Mouse (Mus musculus) stomach, adult 2 months (tissue): ENCODE results near the gene Slc7a9. TPM values are rescaled to one million over a fixed set of nuclear protein-coding genes. Genes with fewer than 3 reads are reported as not detected.

Experiments used
- polyA plus RNA-seq: library from polyadenylated mRNA; depleted of rRNA; stranded (reverse); fragments of >200 nt; gene quantifications from 2 replicates; pipeline ENCODE4 v1.2.3, GENCODE M21; 2012; rRNA removed

Slc7a9 gene
- 0.02 TPM in 1 of 2 replicates, not detected in the other for polyA plus RNA-seq

GRCm38 (mm10) chr7:35447996-35448846, at the start of gene Slc7a9:
Slc7a9 (plus strand) TSS chr7:35448796.

Other genes with a start within 250 kb of the Slc7a9 start
- 5.8 and 8.3 TPM in 2 replicates for gene Lrp3, start 233.3 kb upstream of the Slc7a9 start, polyA plus RNA-seq
- gene Gpatch1, start 130.4 kb upstream of the Slc7a9 start, polyA plus RNA-seq = 0.72 and 0.93 TPM in 2 replicates
- 10.7 and 15.0 TPM in 2 replicates for gene Rhpn2, start 114.6 kb upstream of the Slc7a9 start, polyA plus RNA-seq
- gene Faap24, start 52.0 kb upstream of the Slc7a9 start, polyA plus RNA-seq = 2.3 and 3.0 TPM in 2 replicates
- 5.0 and 8.3 TPM in 2 replicates for gene Cep89, start 51.8 kb upstream of the Slc7a9 start, polyA plus RNA-seq
- gene Tdrd12, start 88.9 kb downstream of the Slc7a9 start, polyA plus RNA-seq = not detected in 2 replicates
- gene Nudt19, start 107.5 kb downstream of the Slc7a9 start, polyA plus RNA-seq = 21.2 and 54.4 TPM in 2 replicates
- 0.08 and 0.10 TPM in 2 replicates for gene Rgs9bp, start 136.8 kb downstream of the Slc7a9 start, polyA plus RNA-seq
- 7.5 and 7.7 TPM in 2 replicates for gene Ankrd27, start 137.4 kb downstream of the Slc7a9 start, polyA plus RNA-seq
- 14.6 and 19.6 TPM in 2 replicates for gene Pdcd5, start 198.7 kb downstream of the Slc7a9 start, polyA plus RNA-seq